Mouse (Mus musculus) fat pad, adult 2 months (tissue): Measurements from ENCODE around the gene Cdc42ep5.
"Not testable (repeated sequence)": the region's sequence is repeated elsewhere in the genome, so short reads cannot be mapped to it uniquely, and the experiment has no call there.

Experiments used
- DNase-seq: peaks from one replicate; pipeline ENCODE4 v3.0.0-alpha.2; 2011; ENCODE audit warnings: low read depth, low spot score; ENCODE audit errors: extremely low read depth

Gene Cdc42ep5

DNA sequence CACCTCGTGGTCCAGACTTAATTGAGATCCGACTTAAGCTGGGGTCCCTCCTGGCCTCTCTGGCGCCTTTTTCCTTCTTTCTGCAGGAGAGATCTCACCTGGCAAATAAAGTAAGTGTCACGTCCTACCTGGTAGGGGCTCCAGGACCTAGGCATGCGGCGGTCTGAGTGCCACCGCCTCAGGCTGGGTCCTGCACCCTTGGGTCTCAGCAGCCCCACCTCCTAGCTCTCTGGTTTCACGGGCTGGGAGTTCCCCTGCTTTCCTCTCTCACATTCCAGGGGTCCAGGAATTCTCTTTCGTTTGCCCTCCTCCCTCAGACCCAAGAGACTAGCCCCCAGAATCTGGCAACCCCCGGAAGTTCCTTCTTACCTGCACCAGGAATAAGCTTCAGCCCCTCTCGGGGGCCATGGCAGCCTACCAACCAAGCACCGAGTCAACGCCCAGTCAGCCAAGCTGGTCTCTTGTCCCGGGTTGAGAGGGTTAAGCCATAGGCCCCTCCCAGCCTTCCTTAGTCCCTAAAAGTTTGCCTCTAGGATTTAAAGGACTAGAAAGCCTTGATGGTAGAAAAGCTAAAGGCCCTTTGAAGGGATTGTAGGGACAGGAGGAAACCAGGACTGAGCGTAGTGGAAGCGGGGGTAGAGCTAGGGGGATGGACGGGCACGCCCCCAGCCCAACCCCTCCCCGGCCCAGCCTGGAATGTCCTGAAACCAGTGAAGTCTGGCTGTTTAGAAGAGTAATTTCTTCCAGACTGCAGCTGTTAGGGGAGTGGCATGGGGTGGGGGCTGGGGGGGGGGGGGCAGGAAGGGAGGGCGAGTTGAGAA lies at the start of gene Cdc42ep5:
Gene Cdc42ep5 (minus strand): TSS at position 771 of the 821 bp plus-strand sequence.
- DNase-seq, result no peak

DNA sequence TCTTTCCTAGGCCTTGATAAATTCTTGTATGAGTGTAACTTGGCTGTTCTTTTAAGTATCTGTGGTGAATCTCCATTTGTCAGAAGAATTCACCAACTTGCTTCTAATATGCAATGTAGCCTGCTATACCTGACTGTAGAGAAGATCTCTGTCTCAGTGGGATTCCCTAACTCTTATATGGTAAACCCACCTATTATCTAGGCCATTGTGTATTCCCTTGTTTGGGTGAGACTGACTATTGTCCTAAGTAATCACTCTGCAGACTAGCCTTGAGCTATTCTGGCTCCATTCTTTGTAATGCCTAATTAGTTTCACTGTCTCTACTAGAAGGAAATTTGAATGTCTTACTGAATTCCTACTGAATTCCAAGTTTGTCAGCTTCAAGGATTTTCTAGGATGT lies 48.8 kb upstream of the Cdc42ep5 start:
- DNase-seq, result not testable (repeated sequence)

- no peak for DNase-seq
These were observed 44.0 kb upstream of the Cdc42ep5 start for GRCm38 (mm10) chr7:4208626-4209025.

GRCm38 (mm10) chr7:4207126-4207525 lies 42.5 kb upstream of the Cdc42ep5 start:
- no peak for DNase-seq

GRCm38 (mm10) chr7:4178438-4178837 lies 13.8 kb upstream of the Cdc42ep5 start:
- no peak for DNase-seq

DNA sequence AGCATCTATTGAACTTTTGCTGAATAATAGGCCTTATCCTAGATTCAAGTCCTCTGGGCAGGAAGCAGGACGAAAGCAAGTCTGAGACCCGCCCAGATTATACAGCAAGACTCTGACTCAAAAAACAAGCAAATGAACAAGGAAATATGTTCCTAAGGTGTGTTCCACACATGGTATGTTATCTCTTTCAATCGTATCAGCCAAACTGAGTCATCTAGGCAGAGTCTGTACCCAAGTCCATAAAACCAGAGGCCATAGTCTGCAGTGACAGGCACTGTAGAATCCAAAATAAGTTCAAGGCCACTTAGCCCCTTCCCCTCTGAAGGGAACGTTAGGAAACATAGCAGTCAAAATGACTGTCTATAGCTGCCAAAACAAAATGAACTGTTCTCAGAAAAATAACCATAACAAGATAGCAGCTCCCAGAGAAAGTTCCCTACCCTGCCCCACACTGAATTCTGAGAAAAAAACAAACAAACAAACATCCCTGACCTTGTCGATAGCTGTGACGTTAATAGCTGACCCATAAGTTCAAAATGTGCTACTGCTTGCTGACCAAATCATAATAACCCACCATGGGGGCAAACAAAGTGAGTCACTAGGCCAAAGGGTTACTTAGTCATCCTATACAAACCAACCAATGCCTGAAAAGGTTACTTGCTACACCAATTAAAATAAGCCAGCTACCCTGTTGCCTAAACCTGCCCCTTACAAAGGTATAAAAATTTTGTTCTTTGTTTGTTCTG lies 5.7 kb upstream of the Cdc42ep5 start:
- no peak for DNase-seq

DNA sequence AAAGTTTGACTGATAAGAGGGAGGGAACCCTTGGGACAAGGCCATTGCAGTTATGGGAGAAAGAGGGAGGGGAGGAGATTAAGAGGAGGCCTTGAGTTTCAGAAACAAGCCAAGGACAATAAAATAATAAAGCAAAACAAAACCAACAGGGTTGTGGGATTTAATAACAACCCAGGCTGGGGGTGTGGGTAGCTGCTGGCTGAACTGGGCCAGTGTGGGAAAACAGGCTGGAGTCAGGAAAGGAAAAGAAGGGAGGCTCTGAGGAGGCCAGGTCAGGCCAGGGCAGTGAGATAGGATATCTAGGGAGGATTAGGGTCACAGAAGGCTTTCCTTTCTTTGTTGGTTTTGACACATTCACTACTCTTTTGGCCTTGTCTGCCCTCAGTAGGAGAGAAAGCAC lies 2.4 kb upstream of the Cdc42ep5 start:
- DNase-seq, result no peak

- DNase-seq, result no peak
These were observed 626 bp upstream of the Cdc42ep5 start for GRCm38 (mm10) chr7:4165286-4165685.

DNA sequence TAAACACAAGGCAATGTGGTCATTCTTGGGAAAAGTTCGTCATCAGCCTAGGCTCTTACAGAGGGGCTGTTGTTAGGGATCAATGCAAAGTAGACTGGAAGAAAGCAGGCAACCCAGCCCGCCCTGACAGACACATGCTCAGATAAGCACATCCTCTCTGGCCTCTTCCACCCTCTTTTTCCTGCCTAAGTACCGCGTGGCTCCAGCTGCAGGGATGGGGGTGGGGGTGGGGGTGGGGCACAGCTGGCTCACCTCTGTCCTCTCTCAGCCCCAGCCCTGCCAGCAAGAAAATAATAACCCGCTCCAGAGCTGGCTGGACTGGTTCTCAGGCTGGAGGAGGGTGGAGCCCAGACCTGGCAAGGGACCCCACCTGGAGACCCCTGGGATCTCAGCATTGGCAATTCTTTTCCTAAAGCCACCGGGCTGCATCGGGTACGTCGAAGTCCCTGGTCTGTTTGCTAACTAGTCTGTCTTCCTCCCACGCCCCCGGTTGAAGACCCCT lies 1.0 kb downstream of the Cdc42ep5 start:
- DNase-seq, result no peak

- DNase-seq, result not testable (repeated sequence)
These were observed 3.1 kb downstream of the Cdc42ep5 start for GRCm38 (mm10) chr7:4161596-4161995.

DNA sequence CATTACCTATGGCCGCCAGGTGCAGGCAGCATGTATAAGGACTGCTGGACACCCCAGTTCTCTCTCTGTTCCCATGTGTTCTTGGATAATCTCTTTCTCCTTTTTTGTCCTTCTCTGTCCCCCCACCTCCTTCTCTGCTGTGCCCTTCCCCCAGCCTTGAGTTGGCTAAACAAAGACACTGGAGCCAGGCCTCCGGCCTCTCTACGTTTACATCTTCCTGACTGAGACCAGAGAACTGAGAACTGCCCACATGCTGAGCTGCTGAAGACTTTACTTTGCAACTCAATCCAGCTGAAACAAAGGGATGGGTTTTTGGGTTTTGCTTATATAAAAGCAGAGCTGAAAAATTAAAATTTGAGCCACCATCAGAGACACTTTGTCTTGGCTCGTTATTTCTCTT lies 9.7 kb downstream of the Cdc42ep5 start:
- no peak for DNase-seq

DNA sequence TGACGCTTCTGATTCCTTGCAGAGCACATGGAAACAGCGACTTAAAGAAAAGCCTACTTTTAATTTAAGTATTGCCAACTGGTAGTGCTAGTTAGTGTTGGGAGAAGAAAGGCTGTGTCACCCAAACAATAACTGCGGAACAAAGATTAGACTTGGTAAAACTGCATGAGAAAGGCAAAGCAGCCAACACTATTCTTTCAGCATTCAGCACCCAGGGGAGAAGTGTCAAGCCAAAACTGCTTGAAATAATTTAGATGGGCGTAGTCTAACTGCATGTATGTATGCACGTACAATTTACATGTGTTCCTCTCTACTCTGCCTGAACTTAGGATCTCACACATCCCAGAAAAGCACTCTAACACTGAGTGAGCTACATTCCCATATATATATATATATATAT lies 10.3 kb downstream of the Cdc42ep5 start:
- no peak for DNase-seq

DNA sequence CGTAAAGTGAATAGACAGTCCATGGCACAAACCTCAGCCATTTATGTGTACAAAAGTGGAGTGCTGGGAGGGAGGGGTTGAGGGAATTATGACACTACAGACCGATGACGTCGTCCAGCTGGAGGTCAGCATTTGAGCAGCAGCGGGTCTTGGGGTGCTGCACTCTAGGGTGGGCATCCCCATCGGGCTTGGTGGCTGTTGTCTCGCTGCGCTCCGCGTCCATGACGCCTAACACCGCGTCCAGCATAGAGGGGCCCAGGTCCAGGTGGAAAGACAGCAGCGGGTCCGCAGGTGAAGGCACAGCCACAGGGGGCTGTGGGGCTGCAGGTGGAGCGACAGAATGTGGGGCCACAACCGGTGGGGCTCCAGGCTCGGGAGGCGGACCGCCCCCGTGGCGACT lies 13.4 kb downstream of the Cdc42ep5 start:
- no peak for DNase-seq

DNA sequence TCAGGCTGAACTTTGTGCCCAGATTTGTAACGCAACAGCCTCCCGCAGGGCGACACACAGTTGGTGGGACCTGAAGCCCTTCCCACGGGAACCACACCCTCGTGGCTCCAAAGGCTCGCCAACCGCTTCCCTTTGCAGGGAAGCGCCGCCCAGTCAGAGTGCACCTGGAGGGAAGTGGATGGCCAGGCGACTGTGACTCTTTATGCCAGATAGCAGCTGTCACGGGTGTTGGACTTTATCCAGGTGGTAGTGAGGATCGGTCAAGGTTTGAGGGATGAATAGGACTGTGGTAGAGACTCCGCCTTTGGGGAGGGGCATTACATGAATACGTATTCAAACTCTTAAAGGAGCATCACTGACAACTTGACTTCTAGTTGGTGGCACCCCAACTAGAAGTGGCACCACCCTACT lies 13.8 kb downstream of the Cdc42ep5 start:
- peak; percentile 66 for DNase-seq

- no peak for DNase-seq
These were observed 14.6 kb downstream of the Cdc42ep5 start, which contains the start of gene Leng9 for GRCm38 (mm10) chr7:4150059-4150541. Gene Leng9, minus strand, starts transcription at chr7:4150374.

- no peak for DNase-seq
These were observed 15.2 kb downstream of the Cdc42ep5 start for GRCm38 (mm10) chr7:4149209-4150054.

DNA sequence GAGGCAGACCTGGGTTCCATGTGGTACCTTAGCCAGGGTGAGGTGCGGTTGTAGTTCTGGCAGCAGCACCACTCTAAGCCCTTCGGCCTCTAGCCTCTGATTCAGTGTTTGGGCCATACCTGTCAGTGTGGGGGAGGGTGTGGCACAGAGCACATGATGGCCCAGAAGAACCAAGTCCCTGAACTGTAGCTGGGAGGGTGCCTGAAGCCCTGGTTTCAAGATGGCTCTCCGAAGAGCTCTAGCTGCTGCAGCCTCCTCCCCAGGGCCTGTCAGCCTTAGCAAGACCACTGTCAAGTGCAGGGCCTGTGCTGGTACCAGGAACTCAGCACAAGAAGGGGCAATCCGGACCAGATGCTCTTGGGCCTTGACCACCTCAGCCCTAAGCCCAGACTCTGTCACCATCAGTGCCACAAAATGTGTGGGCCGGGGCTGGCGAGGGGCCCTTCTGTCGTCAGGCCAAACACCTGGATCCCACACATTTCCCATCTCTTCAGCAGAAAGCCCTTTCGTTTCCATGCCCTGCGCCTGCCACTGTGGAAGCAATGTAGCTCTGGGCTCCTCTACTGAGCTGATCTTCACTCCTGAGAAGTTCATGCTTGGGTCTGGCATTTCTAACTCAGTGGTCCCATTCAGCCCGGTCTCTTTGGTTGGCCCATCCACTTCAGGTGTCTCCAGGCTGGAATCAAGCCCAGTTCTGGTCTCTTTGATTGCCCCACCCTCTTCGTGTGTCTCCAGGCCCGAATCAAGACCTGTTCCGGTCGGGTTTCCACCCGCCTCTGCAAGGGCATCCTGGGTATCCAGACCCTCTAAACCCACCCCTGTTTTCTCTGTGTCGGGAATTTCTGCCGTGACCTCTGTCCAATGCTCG lies 16.1 kb downstream of the Cdc42ep5 start:
- DNase-seq, result no peak

GRCm38 (mm10) chr7:4147836-4148235 lies 16.8 kb downstream of the Cdc42ep5 start:
- no peak for DNase-seq

DNA sequence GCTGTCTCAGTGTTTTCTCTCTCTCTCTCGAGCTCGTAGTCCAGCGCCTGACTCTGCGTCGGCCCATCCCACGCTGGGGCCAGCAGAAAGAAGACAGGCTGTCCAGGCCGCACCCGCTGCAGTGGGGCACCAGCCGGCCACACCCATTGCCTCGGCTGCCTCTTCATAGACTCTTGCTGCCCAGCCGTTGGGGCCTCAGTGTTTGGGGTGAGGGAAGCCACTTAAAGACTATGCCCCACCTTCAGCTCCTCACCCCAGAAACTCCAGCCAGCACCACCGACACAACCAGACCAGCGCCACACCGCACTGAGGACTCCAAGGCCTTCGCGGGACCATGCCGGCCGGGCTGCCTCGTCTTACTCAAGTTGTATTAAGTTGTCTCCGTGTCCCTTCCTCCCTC lies 17.3 kb downstream of the Cdc42ep5 start:
- DNase-seq, result no peak
